Mouse (Mus musculus) lung, postnatal 14 days (tissue): ENCODE data around the gene Chn2.
"Not testable (repeated sequence)": the region's sequence is repeated elsewhere in the genome, so short reads cannot be mapped to it uniquely, and the experiment has no call there.

ENCODE experiments used
- DNase-seq: peaks from one replicate; pipeline ENCODE4 v3.0.0; 2021

Gene Chn2

DNA sequence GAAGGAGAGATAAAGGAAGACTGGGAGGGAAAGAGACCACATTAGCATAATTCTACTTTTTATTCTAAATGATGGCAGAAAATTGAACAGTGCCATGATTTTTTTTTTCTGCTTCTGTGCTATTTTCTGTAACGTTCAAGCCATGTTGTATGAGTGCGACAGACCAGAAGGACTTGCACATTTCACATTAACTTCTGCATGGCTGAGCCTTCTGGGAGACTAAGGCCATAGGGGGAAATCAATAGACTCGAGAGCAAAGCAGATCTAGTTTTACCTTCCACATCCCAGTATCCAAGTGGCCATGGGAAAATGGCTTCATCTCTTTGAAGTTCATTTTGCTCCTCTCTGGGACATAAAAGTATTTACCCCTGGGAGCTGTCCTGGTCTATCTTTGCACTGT, 121.9 kb downstream of the Chn2 start:
- no peak for DNase-seq

DNA sequence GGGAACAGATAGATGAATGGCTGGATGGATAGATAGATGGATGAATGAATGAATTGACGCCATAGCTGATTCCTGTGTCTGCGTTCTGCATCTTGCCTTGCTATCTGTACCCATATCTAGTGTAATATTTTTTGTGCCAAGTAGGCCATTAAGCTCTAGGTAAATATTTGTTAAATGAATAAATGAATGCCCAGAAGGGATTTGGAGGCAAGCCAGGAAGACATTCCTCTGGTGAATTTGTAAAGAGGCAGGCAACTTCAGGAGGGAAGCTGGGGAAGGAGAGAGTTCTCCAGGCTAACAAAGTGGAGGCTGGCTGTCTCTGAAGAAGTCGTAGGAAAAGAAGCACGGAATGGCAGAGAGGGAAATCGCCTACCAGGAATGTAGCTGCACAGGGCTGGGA, 123.0 kb downstream of the Chn2 start:
- peak; percentile 46 for DNase-seq

DNA sequence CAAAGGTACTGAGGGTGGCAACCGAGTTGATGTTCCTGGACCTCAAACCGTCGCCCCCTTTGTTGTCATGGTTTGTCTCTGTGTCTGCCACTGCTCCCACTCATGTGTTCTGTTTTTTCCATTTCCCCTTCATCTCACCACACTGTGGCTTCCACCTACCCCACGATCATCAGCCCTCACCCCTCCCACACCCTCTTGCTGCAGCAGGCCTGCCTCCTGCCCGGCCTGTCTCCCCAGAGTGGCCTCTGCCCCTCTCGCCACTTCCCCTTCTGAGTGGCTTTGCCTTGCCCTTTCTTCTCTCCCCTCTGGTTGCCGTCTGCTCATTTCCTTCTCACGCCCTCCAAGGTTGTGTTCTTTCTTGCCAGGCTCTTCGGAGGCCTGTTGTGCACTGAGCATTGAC, 123.4 kb downstream of the Chn2 start:
- peak; percentile 41 for DNase-seq

DNA sequence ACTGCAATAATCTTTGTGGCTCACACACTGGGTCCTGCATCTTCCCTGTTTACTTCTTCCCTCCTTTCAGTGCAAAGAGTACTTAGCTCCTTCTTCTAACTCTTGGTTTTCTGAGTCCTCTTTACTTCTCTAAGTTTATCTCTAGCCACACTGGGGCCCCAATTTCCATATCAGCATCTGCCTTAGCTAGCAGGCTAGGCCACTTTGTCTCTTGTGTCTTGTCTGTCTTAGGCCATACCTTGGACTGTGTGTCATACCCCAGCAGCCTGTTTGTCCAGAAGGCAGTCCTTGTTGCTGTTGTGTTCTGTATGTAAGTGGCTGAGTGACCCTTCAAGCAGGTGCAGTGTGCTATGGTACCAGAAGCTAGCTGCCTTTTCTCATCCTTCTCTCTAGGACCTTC, 124.3 kb downstream of the Chn2 start:
- no peak for DNase-seq

DNA sequence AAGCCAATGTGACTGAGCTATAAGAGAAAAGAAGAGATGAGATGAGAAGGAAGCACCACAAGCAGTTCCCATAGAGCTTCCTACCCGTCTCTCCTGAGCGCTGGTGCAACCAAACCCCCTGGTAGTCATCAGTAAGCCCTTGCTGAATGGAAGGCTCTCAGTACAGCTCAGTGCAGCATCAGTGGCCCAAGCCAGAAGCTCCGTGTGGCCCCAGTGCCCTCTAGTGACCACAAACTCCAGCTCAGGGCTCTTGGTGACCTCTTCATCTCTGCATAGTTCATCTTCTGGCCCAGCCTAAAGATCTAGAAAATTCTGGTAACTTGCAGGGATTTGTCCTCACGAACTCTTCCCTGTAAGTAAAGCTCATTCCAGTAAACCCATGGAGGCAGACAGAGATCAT, 125.4 kb downstream of the Chn2 start:
- peak; percentile 75 for DNase-seq

DNA sequence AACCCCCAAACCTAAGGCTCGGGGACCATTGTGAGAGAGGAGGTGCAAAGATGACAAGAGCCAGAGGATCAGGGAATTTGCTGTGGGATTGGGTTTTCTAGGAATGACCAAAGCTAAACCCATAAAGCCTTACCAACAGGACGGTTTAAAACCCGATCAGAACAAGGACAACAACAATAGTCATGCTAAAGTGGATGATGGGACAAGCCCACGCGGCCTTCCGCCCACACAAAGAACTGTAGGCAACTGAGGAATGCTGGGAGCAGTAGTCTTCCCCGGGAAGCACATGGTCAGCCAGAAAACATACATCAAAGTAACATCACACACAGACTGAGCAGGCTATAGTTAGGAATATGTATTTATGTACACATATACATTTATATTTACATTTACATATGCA, 125.9 kb downstream of the Chn2 start:
- DNase-seq = no peak

DNA sequence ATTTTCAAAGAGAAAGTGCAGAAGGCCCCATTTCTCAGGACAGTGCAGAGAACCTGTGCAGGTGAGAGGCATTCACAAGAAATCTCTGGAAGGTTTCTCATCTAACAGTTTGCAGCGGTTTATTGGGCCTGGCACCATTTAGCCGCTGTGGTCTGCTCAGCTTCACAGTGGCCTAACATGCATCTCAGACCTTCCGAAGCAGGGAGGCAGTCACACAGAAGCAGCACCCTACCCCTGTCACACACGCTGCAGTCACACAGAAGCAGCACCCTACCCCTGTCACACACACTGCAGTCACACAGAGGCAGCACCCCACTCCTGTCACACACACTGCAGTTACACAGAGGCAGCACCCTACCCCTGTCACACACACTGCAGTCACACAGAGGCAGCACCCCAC, 126.5 kb downstream of the Chn2 start:
- no peak for DNase-seq

DNA sequence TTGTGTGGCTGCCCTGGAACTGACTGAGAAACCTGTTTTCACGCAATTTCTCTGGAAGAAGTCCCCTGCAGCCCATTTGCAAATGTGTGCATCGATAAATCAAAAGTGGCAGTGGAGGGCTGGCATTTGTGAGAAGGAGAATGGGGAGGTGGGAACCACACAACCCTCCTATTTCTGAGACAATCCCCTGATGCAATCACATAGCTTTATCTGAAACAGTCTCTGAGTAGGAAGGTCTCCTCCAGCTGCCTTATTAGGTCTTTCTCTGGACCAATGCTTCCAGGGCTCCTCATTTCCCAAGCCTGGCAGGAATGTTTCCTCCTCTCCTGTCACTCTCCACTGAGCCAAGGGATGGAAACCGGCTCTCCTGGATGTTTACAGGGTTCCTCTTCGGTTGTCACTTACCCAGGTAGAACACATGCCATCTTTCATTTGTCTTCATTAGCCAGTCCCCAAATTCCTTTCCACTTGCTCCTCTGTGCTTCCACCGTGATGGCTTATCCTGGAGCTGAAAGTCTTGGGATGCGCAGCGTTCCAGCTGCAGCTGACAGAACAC, 127.7 kb downstream of the Chn2 start:
- DNase-seq = no peak

DNA sequence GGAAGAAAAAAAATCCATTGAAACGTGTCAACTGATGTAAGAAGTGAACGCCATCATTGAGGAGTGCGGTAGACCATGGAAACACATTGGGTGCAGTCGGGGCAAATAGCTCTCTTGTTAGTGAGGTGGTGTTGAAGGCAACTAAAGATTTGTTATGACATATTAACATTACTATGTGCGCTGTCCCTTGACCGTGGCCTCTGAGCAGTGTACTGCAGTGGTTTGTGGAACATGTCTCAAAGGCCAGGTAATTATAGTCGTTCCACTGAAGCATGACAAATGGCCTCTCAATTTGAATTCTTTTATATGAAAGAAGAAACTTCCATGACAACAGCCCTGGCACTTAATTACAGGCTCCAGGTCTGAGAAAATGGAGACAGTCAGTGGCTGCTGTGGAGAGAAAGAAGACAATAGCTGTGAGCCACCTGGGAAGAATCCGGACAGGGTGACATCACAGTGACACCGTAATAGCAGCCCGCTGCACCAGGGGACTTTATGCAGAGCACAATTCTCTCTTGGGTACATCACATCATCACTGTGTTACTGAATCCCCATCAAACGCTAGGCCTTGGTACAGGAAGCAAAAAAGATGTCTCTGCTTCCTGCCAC, 131.0 kb downstream of the Chn2 start:
- DNase-seq = no peak

DNA sequence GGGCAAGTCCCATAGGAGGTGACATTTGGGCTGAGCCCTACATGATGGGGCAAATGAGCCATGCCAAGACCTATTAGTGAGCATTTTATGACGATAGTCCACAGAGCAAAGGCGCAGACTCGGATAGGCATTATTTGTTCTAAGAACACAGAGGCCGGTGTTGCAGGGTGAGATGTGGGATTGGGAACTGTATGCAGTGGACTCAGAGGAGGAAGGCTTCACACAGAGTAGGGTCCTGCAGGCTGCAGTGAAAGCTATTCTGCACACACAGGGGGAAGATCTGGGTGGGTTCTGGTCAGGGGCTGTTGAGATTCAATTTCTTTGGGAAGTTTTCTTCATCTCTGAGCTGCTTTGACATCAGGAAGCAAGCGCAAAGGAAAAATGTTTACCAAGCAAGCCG, 132.0 kb downstream of the Chn2 start:
- DNase-seq = no peak

DNA sequence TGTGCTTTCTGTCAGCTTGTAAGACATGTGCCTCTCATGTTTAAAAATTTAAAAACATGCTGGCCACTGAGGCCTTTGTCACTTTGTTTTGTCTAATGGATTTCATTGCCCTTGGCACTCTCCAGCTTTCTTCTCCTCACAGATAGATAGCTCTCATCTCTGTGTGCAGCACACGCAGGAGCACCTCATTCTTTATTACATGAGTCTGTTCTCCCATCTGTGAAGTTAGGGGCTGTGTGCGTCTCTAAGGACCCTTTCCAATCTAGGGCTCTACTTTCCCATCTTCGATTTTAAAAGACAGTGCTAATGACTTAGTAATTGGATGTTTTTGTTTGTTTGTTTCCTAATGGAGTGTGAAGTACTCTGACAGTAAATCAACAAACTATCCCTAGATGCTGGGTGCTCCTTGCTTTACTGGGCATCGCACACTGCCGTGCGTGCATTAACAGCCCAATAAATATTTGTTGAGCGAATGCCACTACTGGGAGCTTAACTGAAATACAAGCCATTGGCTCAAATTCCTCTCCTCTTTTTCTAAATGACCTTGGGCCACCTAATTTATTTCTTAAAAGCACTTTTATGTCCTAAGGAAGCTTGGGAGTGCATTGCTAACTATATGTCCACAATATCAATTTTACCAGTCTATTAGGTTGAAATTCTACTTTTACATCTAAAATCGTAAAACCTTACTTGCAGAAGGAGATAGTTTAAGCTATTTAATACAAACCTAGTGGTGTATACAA, 136.3 kb downstream of the Chn2 start:
- DNase-seq = no peak

DNA sequence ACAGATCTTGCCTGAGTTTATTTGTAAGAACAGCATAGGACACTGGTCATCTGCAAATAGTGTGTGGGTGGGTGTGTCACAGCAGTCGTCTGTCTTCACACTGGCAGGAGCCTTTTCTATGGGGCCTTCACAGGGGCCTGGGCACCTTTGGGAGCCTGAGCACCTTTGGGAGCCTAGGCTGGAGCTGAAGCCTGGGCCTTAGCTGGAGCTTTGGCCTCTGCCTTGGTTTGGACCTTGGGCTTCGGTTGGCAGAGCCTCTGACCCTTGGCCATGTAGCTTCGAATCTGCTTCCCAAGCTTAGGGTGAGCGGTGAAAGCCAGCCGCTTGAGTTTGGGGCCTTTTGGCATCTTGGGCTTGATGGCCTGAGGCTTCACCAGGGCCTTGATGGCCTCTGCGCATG, 137.7 kb downstream of the Chn2 start:
- DNase-seq = not testable (repeated sequence)

DNA sequence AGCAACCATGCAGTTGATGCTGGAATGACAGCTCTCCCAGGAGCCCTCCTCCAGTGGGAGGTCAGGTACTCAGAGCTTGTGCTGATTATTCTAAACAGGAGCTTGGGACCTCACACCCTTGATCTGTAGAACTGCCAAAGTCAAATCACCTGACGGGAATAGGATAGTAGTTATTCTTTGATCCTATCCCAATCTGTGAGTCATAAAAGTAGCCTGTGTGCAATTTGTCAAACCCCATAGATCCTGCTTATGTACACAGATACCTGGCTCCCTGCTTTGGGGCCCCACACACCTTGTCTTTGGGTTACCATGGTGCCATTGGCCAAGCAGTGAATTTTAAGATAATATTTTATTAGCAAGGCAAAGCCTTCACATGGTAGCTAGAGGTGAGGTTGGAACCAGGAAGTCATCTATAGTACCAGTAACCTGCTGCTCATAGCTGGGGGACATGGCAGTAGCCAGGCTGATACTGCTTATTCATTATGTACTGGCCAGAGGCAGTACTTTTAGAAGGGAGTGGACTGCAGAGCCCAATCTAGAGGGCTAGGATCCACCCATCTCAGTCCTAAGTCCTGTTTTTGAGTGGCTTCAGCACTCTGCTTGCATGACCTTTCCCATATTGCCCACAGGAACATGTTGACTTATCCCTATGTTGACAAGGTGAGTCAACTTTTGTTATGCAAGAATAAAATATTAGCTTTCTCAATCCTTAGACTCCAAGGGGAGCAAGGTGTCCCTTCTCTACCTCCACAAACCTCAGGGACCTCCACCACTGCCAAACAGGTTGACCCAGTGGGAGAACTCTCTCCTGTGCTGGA, 139.9 kb downstream of the Chn2 start:
- DNase-seq = no peak

DNA sequence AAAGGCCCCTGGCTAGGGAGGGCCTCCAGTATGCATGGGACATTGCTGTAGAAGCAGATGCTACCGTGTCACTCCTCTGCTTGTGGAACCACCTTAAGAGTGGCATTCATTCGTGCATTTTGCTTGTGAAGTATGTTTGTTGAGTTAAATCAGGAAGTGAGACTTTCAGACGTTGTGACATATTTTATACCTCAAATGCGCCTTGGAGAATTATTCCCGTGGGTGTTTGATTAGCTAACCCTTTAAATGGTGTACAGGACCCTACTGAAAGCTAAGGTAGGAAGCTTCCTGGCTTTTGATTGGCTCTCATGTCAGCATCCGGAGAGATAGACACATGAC, 140.5 kb downstream of the Chn2 start:
- no peak for DNase-seq

DNA sequence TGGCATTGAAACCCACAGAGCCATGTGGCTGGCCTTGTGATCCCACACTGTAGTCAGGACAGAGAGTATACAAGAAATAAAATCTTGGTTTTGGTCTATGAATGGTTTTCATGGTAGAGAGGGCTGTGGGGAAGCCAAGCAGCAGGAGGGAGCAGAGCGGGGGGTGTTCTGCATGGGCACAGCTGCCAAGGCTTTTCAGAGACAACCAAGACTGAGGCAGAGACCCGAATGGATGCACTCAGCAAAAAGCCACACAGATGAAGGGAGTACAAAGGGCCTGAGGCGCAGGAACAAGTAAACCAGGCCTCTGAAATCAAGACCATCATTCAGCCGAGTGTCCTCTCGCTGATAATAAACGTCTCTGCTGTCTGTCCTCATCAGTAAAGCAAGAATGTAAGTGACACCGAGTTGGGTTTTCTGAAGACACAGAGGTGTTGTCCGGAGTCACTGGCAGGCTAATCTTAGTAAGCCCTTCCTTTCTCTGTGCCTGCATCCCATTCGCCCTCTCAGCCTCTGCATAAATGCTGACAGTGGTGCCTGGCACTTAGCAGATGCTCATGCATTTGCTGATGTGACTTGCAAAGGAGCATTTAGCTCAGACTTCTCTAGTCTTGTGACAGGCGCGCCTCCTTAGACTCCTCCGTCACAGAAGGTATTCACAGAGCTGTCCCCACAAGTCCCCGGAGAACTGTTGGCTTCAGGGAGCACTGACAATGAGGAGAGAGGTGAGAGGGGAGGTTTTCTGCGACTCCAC, 144.6 kb downstream of the Chn2 start:
- no peak for DNase-seq

DNA sequence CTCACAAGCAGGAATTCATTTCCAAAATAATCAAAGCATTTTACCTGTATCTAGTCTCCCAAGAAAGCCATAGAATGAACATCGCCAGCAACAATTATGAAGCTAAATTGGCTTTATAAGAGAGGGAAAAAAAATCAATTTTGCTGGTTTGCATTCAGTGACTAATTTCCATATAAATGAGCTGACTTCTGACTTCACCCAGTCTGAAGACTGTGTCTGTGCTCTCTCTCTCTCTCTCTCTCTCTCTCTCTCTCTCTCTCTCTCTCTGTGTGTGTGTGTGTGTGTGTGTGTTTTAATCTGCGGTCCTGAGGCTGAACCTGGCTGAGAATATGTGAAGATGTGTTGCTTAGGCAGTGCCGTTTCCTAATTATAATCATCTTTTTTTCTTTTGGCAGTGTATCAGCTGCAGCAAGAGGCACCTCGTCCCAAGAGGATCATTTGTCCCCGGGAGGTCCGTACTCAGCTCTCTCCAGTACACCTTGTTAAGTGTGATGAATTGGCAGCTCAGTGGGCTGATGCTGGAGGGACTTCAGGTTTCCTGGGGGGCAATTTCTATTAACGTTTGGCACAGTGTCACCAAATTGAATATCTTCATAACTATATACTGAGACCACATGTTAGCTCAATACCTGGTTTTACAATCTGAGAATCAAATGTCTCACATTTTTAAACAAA, 154.4 kb downstream of the Chn2 start:
- DNase-seq = no peak

DNA sequence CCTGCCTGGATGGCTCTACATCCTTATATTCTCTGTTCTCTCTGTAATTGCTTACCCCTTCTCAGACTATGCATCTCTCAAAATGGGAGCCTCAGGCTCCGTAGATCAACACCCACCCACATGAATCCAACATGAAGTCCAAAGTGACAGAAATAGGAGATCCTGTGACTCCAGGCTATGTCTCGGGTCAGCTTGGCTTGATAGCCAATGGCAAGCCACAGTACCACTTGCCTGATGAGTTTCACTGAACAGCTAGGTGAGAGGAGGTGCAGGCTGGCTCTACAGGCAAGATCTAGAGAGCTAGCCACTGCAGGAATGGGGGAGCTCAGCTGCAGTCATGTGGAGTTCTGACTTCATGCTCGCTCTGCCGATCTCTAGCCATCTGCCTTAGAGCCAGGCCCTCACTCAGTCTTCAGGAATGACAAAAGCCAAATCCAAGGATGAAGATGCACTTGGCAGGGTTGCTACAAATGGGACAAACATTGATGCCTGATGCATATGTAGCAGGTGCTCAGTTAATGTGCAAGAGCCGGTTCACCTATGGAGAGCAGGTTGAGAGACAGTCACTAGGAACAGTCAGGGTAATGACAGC, 158.6 kb downstream of the Chn2 start:
- DNase-seq = no peak

DNA sequence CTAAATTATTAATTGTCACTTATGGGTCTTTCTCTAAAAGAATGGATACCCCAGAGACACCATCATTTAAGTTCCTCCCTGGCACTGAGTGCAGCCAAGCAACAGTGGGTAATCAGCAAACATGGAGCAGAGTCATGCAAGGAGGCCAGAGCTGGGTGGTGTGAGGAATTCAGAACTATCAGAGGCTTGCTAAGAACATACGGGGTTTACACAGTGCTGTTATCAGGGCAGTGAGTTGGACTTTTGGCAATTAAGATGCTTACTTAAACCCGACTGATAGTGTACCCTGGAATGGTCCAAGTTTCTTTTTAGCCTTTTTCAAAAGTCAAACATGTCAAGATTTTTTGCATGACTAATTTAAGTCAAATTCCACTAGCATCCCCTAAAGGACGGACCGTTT, 160.2 kb downstream of the Chn2 start:
- DNase-seq = no peak

DNA sequence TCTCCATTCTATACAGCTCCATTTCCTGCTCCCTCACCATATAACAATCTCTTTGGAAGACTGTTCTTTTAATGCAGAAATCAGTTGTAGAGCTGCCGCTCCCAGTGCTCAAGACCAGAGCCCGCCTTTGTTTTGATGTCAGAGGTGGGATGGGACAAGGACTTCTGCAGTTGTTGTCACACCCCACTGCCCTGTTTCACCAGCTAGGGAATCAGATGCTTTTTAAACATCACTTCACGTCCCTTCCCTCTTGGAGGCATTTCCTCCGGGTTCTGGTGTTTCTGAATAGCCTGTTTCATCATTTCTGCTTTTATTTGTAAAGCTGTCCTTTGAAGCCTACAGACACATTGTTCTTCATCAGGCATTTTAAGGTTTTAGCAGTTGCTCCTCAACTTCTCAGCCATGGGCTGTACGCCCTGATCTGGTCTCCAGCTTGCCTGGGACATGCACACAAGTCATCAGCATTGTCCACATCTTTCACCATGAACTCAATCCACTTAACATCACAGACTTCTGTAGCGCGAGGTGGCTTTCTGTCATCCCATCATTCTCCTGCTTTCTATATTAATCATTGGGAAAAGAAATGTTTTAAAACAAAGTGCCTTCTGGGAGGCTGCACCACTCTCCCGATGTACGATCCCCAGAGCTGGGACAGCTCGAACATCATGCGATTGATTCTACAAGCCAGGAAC, 160.8 kb downstream of the Chn2 start:
- no peak for DNase-seq

DNA sequence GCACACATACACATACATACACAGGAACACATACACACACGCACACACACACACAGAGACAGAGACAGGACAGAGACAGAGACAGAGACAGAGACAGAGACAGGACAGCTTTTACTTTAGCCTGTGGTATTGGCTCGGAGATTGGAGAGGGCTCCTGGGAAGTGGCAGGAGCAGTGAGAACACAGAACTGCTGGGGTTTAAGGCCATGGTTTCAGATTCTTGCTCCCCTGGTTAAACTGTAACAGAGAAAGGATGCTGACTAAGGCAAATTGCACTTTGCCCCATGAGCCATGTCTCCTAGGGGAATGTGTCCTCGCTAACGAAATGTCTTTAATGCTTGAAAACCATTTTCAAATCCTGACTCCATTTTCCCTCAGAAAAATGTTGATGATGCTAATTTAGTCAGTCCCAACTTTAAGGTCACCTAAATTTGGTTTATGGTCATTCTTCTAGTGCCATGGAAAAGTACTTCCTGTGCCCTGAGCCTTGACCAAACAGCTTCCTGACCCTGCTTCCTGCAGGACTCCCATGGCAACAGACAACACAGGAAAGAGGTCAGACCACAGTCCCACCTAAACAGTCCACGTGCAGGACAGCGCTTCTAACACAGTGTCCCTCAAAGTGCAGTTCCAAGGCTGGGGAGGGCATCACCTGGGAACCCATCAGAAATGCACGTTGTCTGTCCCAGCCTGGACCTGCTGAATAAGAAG, 163.1 kb downstream of the Chn2 start:
- DNase-seq = no peak

DNA sequence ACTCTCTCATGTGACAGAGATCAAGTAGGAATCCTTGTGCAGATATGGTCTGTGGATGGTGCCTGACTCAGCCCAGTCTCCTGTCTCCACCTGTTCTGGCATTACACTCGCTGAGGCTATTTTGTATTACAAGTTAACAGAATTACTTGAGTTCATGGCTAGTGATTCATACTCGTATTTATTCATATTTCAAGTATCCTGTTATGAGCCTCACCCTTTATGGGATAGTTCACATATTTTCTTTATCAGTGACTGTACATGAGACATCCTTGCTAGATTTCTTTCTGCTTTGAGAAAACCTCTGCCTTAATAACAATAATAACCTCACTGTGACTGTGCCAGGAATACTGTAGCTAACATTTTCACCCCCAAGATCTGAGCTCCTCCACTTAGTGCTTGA, 164.0 kb downstream of the Chn2 start:
- no peak for DNase-seq
